Mouse (Mus musculus) heart, adult 2 months (tissue): ENCODE results near the gene Atp11c.

Experiments
- CTCF ChIP-seq: fragments of 200-600 bp; IDR thresholded peaks from 2 replicates; pipeline ENCODE4 v1.8.1; 2022; ENCODE audit warnings: antibody characterized with exemption, mild to moderate bottlenecking, moderate library complexity
- EP300 ChIP-seq: fragments of 200-500 bp; IDR thresholded peaks from 2 replicates; pipeline ENCODE4 v1.6.1; 2011; ENCODE audit warnings: low read depth, low read length, control low read depth; ENCODE audit not compliant: insufficient read depth

GRCm38 (mm10) chrX:60178025-60178743, 414.3 kb downstream of the Atp11c start:
- TF ChIP-seq EP300 (no peak), CTCF (no peak)
